Mouse (Mus musculus): ENCODE data around the gene Jag1. TPM values are rescaled to one million over a fixed set of nuclear protein-coding genes. Genes with fewer than 3 reads are reported as not detected.

Gene Jag1
- total RNA-seq (2015; ENCODE audit: low replicate concordance), result not detected in 2 replicates
- 0.26 TPM in 1 of 2 replicates, not detected in the other for total RNA-seq (2017; ENCODE audit: low replicate concordance)

GRCm38 (mm10) chr2:137116025-137116674 lies at the start of gene Jag1:
Gene Jag1 (minus strand): TSS chr2:137116644.
- no peak for ATAC-seq (replicated peaks; ENCODE audit: low FRiP score, poor library complexity, severe bottlenecking)

- ATAC-seq (replicated peaks; ENCODE audit: low FRiP score, poor library complexity, severe bottlenecking), result no peak
Observed at GRCm38 (mm10) chr2:137156018-137156417, 39.6 kb upstream of the Jag1 start.

- no peak for ATAC-seq (replicated peaks; ENCODE audit: low FRiP score, poor library complexity, severe bottlenecking)
Observed at GRCm38 (mm10) chr2:137153825-137154224, 37.4 kb upstream of the Jag1 start.

- no peak for ATAC-seq (replicated peaks; ENCODE audit: low FRiP score, poor library complexity, severe bottlenecking)
Observed at GRCm38 (mm10) chr2:137153172-137153667, 36.8 kb upstream of the Jag1 start.

- ATAC-seq (replicated peaks; ENCODE audit: low FRiP score, poor library complexity, severe bottlenecking), result no peak
Observed at GRCm38 (mm10) chr2:137150953-137151352, 34.5 kb upstream of the Jag1 start.

- no peak for ATAC-seq (replicated peaks; ENCODE audit: low FRiP score, poor library complexity, severe bottlenecking)
Observed at GRCm38 (mm10) chr2:137146938-137147666, 30.7 kb upstream of the Jag1 start.

GRCm38 (mm10) chr2:137138063-137138462 lies 21.6 kb upstream of the Jag1 start:
- ATAC-seq (replicated peaks; ENCODE audit: low FRiP score, poor library complexity, severe bottlenecking), result no peak

GRCm38 (mm10) chr2:137134035-137134434 lies 17.6 kb upstream of the Jag1 start:
- ATAC-seq (replicated peaks; ENCODE audit: low FRiP score, poor library complexity, severe bottlenecking), result no peak

GRCm38 (mm10) chr2:137124861-137125260 lies 8.4 kb upstream of the Jag1 start:
- no peak for ATAC-seq (replicated peaks; ENCODE audit: low FRiP score, poor library complexity, severe bottlenecking)

- ATAC-seq (replicated peaks; ENCODE audit: low FRiP score, poor library complexity, severe bottlenecking), result no peak
Observed at GRCm38 (mm10) chr2:137117321-137117690, 862 bp upstream of the Jag1 start.

GRCm38 (mm10) chr2:137116675-137117320 lies 354 bp upstream of the Jag1 start:
- ATAC-seq (replicated peaks; ENCODE audit: low FRiP score, poor library complexity, severe bottlenecking), result no peak; the same call in 1 of the 2 replicates

- no peak for ATAC-seq (replicated peaks; ENCODE audit: low FRiP score, poor library complexity, severe bottlenecking)
Observed at GRCm38 (mm10) chr2:137115241-137116024, 1.0 kb downstream of the Jag1 start.

- no peak for ATAC-seq (replicated peaks; ENCODE audit: low FRiP score, poor library complexity, severe bottlenecking)
Observed at GRCm38 (mm10) chr2:137114248-137115096, 2.0 kb downstream of the Jag1 start.

- no peak for ATAC-seq (replicated peaks; ENCODE audit: low FRiP score, poor library complexity, severe bottlenecking)
Observed at GRCm38 (mm10) chr2:137113288-137114061, 3.0 kb downstream of the Jag1 start.

GRCm38 (mm10) chr2:137110214-137110898 lies 6.1 kb downstream of the Jag1 start:
- no peak for ATAC-seq (replicated peaks; ENCODE audit: low FRiP score, poor library complexity, severe bottlenecking)

GRCm38 (mm10) chr2:137109321-137110213 lies 6.9 kb downstream of the Jag1 start:
- ATAC-seq (replicated peaks; ENCODE audit: low FRiP score, poor library complexity, severe bottlenecking), result no peak

GRCm38 (mm10) chr2:137107946-137108345 lies 8.5 kb downstream of the Jag1 start:
- no peak for ATAC-seq (replicated peaks; ENCODE audit: low FRiP score, poor library complexity, severe bottlenecking)
